Mouse (Mus musculus) ES-E14 (cell line): ENCODE results near the gene Nipbl. TPM values are rescaled to one million over a fixed set of nuclear protein-coding genes. Genes with fewer than 3 reads are reported as not detected.

Experiments
- DNase-seq: peaks from one replicate; pipeline ENCODE4 v3.0.0-alpha.2; 2013; ENCODE audit warnings: low read depth, low spot score
- H3K27ac ChIP-seq: 2 replicates; pipeline ENCODE4 v1.5.1; 2012; ENCODE audit warnings: low read depth, mild to moderate bottlenecking, low read length, moderate library complexity, mixed read lengths; ENCODE audit not compliant: poor library complexity, insufficient read depth, severe bottlenecking
- H3K36me3 ChIP-seq: 2 replicates; pipeline ENCODE4 v1.6.1; 2012; ENCODE audit warnings: mild to moderate bottlenecking, low read length, moderate library complexity, mixed read lengths; ENCODE audit not compliant: control insufficient read depth, poor library complexity, insufficient read depth, severe bottlenecking
- H3K4me1 ChIP-seq, 2 experiments: fragments of 150-350 bp in 1 of 2; sonication (generic) in 1 of 2; 2 replicates each; pipeline ENCODE4 v1.6.1; 2012; ENCODE audit warnings: low read length in 2 of 2, mild to moderate bottlenecking in 1 of 2, mixed read lengths in 1 of 2; ENCODE audit not compliant: control insufficient read depth in 2 of 2, insufficient read depth in 2 of 2, poor library complexity in 1 of 2
- H3K4me3 ChIP-seq, 2 experiments: fragments of 150-350 bp in 1 of 2; sonication (generic) in 1 of 2; 2 replicates each; pipeline ENCODE4 v1.5.1; 2012; ENCODE audit warnings: low read length in 2 of 2, low read depth in 1 of 2, mild to moderate bottlenecking in 1 of 2, mixed read lengths in 1 of 2; ENCODE audit not compliant: insufficient read depth in 1 of 2, poor library complexity in 1 of 2, severe bottlenecking in 1 of 2
- H3K9ac ChIP-seq: 2 replicates; pipeline ENCODE4 v1.6.1; 2012; ENCODE audit warnings: low read depth, mild to moderate bottlenecking, low read length, mixed read lengths; ENCODE audit not compliant: poor library complexity, insufficient read depth, severe bottlenecking
- H3K9me3 ChIP-seq: fragments of 150-350 bp; sonication (generic); 2 replicates; pipeline ENCODE4 v1.6.1; 2012; ENCODE audit warnings: low read depth, mild to moderate bottlenecking, low read length; ENCODE audit not compliant: control insufficient read depth, insufficient read depth
- CHD2 ChIP-seq: IDR thresholded peaks from 2 replicates; pipeline ENCODE4 v1.6.1; 2014; ENCODE audit warnings: mild to moderate bottlenecking, low read depth, low read length, inconsistent platforms
- HCFC1 ChIP-seq: IDR thresholded peaks from 2 replicates; pipeline ENCODE4 v1.6.1; 2012; ENCODE audit warnings: low read length, inconsistent platforms, borderline replicate concordance; ENCODE audit not compliant: insufficient read depth
- MAFK ChIP-seq: IDR thresholded peaks from 2 replicates; pipeline ENCODE4 v1.6.1; 2014; ENCODE audit warnings: mild to moderate bottlenecking, low read depth, low read length, inconsistent platforms; ENCODE audit not compliant: insufficient read depth
- ZC3H11A ChIP-seq: IDR thresholded peaks from 2 replicates; pipeline ENCODE4 v1.6.1; 2012; ENCODE audit warnings: low read depth, mild to moderate bottlenecking, inconsistent platforms, low read length, borderline replicate concordance
- ZNF384 ChIP-seq: IDR thresholded peaks from 2 replicates; pipeline ENCODE4 v1.6.1; 2012; ENCODE audit warnings: low read depth, low read length, inconsistent platforms
- in situ Hi-C, 2 experiments: fragments of 600-800 bp; cut with MboI; formaldehyde crosslinking; loops; one replicate each; pipeline ENCODE4 v1.15.1; 2025; ENCODE audit warnings: low sequenced_read_pairs in 2 of 2, inconsistent platforms in 1 of 2; ENCODE audit not compliant: unreplicated experiment in 2 of 2
- total RNA-seq: library from RNA; depleted of rRNA; stranded (reverse); fragments of 300-350 nt; gene quantifications from 2 replicates; pipeline ENCODE4 v1.2.3, GENCODE M21; 2012

Gene Nipbl
- total RNA-seq, 1 experiment = 35.1 TPM

DNA sequence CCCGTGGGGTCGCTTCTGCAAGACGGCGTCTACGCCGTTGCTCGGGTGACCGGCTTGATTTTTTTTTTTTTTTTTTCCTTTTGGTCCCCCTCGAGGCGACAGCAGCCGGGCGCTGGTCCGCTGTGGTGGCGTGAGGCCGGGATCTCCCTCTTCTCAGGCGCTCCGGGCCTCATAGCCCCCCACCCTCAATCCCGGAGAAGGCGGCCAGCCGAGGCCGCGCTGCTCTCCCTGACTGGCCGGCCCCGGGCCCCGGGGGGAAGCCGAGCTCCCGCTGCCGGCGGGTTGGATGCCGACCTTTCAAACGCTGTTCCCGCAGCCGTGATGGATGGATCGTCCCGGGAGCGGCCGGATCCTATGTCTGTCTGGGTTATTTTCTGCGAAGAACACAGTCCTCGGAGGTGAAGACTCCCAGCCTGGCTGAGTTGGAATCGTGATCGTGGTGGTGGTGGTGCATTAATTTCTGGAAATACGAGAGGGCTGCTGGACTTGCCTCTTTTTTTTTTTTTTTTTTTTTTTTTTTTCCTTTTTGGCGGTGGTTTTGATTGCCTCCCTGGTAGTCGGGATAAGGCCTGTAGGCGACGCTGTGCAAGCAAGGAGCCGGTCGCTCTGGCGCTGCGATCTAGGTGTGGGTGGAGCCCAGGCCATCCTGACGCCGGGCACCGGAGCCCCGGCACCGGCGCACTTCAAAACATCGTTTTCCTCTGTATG, 781 bp upstream of the Nipbl start:
- Histone ChIP-seq H3K4me1 (peaks cover 0 to 5% of the 10 kb centered on the region in 2 experiments; a peak in 3 of 4 replicates), H3K27ac (peak overlapping the region; percentile 89), H3K36me3 (no peaks in the 10 kb centered on the region), H3K9ac (peak overlapping the region; percentile 94), H3K4me3 (peak overlapping the region; percentile 99 to 100), H3K9me3 (no peaks in the 10 kb centered on the region)
- in situ Hi-C loops = no loop called here
- 0 out of 2 replicates have a peak, but pooled peaks have one; percentile 7 for TF ChIP-seq ZC3H11A
- TF ChIP-seq CHD2 = no peak
- TF ChIP-seq ZNF384 = peak; percentile 99
- TF ChIP-seq MAFK = no peak
- TF ChIP-seq HCFC1 = peak; percentile 68; the same call in 1 of the 2 replicates
- DNase-seq = peak; percentile 72

DNA sequence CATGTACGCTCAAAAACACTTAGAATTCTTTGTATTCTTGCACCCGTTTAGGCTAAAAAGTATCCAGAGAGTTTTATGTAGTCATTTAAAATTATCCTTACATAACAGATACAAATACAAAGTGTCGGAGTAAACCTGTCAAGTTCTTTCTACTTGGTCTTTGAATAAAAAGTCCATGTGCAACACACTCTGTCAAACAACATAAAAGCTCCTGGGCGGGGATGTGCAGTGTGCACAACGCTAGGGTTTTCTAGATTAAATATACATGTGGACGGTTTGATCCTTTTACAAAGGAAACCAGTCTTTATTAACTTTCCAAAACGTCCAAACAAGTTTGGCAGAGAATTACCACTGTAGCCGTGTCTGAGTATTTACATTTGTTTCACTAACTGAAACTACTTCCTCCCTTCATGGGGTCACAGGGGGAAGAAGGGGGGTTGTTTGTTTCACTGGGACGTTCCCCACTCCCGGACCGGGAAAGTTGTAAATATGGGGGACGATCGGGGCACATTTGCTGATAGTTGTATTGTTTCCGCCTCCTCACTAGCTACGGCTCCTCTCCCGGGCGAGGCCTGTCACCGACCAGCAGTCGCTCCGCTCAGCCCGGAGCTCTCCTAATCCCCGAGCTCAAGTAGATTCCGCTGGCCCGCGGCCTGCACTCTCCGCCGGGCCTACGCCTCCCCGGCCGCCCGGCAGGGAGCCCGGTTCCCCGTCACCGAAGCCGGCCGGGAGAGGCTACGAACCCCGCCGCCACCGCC, 916 bp downstream of the Nipbl start:
- H3K4me1 ChIP-seq = peaks cover 0 to 6% of the 10 kb centered on the region in 2 experiments; a peak in 3 of 4 replicates
- peak overlapping the region; percentile 95 for H3K27ac ChIP-seq
- H3K36me3 ChIP-seq = no peaks in the 10 kb centered on the region
- H3K4me3 ChIP-seq = peak overlapping the region; percentile 99 to 100
- no peak for TF ChIP-seq ZNF384
- TF ChIP-seq MAFK = no peak
- no peak for TF ChIP-seq ZC3H11A
- no peak for TF ChIP-seq HCFC1
- TF ChIP-seq CHD2 = no peak
- no peaks in the 10 kb centered on the region for H3K9me3 ChIP-seq
- no peak for DNase-seq
- H3K9ac ChIP-seq = peak overlapping the region; percentile 93
- in situ Hi-C loops = no loop called here

DNA sequence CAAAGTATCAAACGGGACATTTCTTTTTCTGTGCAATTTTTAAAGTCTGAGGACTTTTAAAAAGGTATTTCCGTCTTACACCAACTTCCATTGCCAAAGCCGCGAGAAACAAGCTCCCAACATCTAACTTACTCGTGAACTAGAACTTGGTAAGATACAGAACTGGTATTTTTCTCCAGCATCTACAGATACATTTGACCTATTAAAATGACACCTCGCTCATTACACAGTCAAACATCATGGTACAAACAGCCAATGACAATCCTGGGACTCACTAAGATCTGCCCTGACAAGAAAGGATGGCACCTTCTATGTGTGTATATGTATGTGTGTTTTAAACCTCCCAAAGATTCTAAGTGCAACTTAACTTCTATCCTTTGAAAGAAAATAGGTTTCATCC, 1.5 kb downstream of the Nipbl start:
- H3K4me3 ChIP-seq = peak overlapping the region; percentile 40 to 99
- DNase-seq = no peak
- no peak overlapping the region for H3K9ac ChIP-seq
- H3K9me3 ChIP-seq = no peaks in the 10 kb centered on the region
- in situ Hi-C loops = no loop called here
- no peak overlapping the region for H3K27ac ChIP-seq
- TF ChIP-seq ZC3H11A (no peak), CHD2 (no peak), MAFK (no peak), HCFC1 (no peak), ZNF384 (no peak)
- H3K4me1 ChIP-seq = peaks cover 0 to 6% of the 10 kb centered on the region in 2 experiments; a peak in 3 of 4 replicates
- no peaks in the 10 kb centered on the region for H3K36me3 ChIP-seq

DNA sequence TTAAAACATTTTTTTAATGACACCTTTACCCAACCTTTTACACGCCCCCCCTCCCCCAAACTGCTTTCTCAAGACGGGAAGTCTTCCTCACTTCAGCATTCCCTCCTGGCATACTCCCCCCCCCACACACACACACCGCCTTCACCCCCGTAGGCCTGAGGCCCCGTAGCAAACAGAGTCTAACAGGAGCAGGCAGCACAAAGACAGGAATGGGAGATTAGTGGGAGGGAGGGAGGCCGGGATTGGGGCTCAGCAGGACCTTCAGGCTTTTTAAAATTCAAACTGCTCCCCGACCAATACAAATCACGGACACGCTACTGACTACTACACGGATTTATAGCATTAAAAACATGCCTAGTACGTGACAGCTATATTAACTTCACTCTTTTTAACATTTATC, 2.1 kb downstream of the Nipbl start:
- peaks cover 0 to 4% of the 10 kb centered on the region in 2 experiments; a peak in 2 of 4 replicates for H3K4me1 ChIP-seq
- H3K9ac ChIP-seq = no peak overlapping the region; the same call in 1 of the 2 replicates
- no peaks in the 10 kb centered on the region for H3K36me3 ChIP-seq
- peak overlapping the region; percentile 40 to 99; a peak in 3 of 4 replicates for H3K4me3 ChIP-seq
- H3K9me3 ChIP-seq = no peaks in the 10 kb centered on the region
- DNase-seq = no peak
- in situ Hi-C loops = no loop called here
- no peak overlapping the region for H3K27ac ChIP-seq
- TF ChIP-seq CHD2 (no peak), MAFK (no peak), HCFC1 (no peak), ZNF384 (no peak), ZC3H11A (no peak)
